Mouse (Mus musculus) small intestine, adult 2 months (tissue): ENCODE data around the gene Gm128.

Source experiments
- CTCF ChIP-seq: fragments of 200-500 bp; IDR thresholded peaks from 2 replicates; pipeline ENCODE4 v1.5.1; 2012; ENCODE audit warnings: low read depth, mild to moderate bottlenecking, control low read depth, inconsistent platforms, low read length, moderate library complexity, mixed read lengths; ENCODE audit not compliant: insufficient replicate concordance, insufficient read length; ENCODE audit errors: extremely low read depth
- POLR2A ChIP-seq: fragments of 200-500 bp; IDR thresholded peaks from 2 replicates; pipeline ENCODE4 v1.6.1; 2012; ENCODE audit warnings: low read depth, mild to moderate bottlenecking, control low read depth, inconsistent platforms, low read length, moderate library complexity

GRCm38 (mm10) chr3:95239022-95239421 is 2.4 kb downstream of the Gm128 start:
- no peak for TF ChIP-seq CTCF
- no peak for TF ChIP-seq POLR2A
